Mouse (Mus musculus) spleen, adult 2 months (tissue): ENCODE results near the gene H2-DMa. TPM values are rescaled to one million over a fixed set of nuclear protein-coding genes. Genes with fewer than 3 reads are reported as not detected.
A peak's percentile ranks its signal among the peaks of the same experiment; 100 is the strongest.

Experiments used
- DNase-seq, 2 experiments: peaks; one replicate each; pipeline versions ENCODE4 v3.0.0 to v3.0.0-alpha.2; 2012 to 2021; ENCODE audit warnings: low spot score in 2 of 2, low read depth in 1 of 2
- H3K27ac ChIP-seq: fragments of 200-500 bp; 2 replicates; pipeline ENCODE4 v1.5.1; 2012; ENCODE audit warnings: low read length, inconsistent platforms; ENCODE audit not compliant: insufficient read depth
- H3K27me3 ChIP-seq: fragments of 200-500 bp; 2 replicates; pipeline ENCODE4 v1.6.1; 2012; ENCODE audit warnings: mild to moderate bottlenecking, moderate library complexity, low read length, inconsistent platforms; ENCODE audit not compliant: control insufficient read depth, insufficient read depth
- H3K36me3 ChIP-seq: fragments of 200-500 bp; 2 replicates; pipeline ENCODE4 v1.6.1; 2012; ENCODE audit warnings: mild to moderate bottlenecking, low read length, inconsistent platforms; ENCODE audit not compliant: control insufficient read depth, insufficient read depth
- H3K4me1 ChIP-seq: fragments of 200-500 bp; 2 replicates; pipeline ENCODE4 v1.6.1; 2011; ENCODE audit warnings: inconsistent platforms; ENCODE audit not compliant: control insufficient read depth, insufficient read depth, insufficient read length
- H3K4me3 ChIP-seq: fragments of 200-500 bp; 2 replicates; pipeline ENCODE4 v1.5.1; 2011; ENCODE audit warnings: mild to moderate bottlenecking, inconsistent platforms; ENCODE audit not compliant: insufficient read depth, insufficient read length; ENCODE audit errors: extremely low read depth
- CTCF ChIP-seq: fragments of 200-500 bp; IDR thresholded peaks from 2 replicates; pipeline ENCODE4 v1.5.1; 2011; ENCODE audit warnings: mild to moderate bottlenecking, inconsistent platforms; ENCODE audit not compliant: insufficient read depth, insufficient read length, insufficient replicate concordance; ENCODE audit errors: extremely low read depth
- POLR2A ChIP-seq: fragments of 200-500 bp; IDR thresholded peaks from 2 replicates; pipeline ENCODE4 v1.6.1; 2011; ENCODE audit warnings: low read depth, low read length, inconsistent platforms
- WGBS: fragments of 180-500 bp; shearing (Covaris S2); methylation state at CpG from one replicate; pipeline ENCODE4 v1.1.7; 2018; 5-methylcytosine and 5-hydroxymethylcytosine counted together
- polyA plus RNA-seq: library from polyadenylated mRNA; depleted of rRNA; stranded (reverse); fragments of >200 nt; gene quantifications from 2 replicates; pipeline ENCODE4 v1.2.3, GENCODE M21; 2012

The H2-DMa gene
- polyA plus RNA-seq, 1 experiment: 302 TPM

GRCm38 (mm10) chr17:34101185-34101584 is 18.2 kb upstream of the H2-DMa start:
- Histone ChIP-seq H3K4me3 (no peak overlapping the region; the same call in 1 of the 2 replicates), H3K4me1 (peaks cover 16% of the 10 kb centered on the region; the same call in 1 of the 2 replicates), H3K27ac (peak overlapping the region; percentile 97), H3K36me3 (no peaks in the 10 kb centered on the region), H3K27me3 (no peaks in the 10 kb centered on the region)
- TF ChIP-seq POLR2A (no peak), CTCF (no peak)
- no peak for DNase-seq
- WGBS: 21% methylated on average over 5 of the region's 5 CpGs

- under 1% methylated on average over 12 of the region's 12 CpGs for WGBS
- no peaks in the 10 kb centered on the region for H3K27me3 ChIP-seq
- peak; percentile 91 to 93 for DNase-seq
- TF ChIP-seq CTCF: peak; percentile 68; the same call in 1 of the 2 replicates
- TF ChIP-seq POLR2A: peak; percentile 71; the same call in 1 of the 2 replicates
- peak overlapping the region; percentile 65 for H3K4me3 ChIP-seq
- no peaks in the 10 kb centered on the region for H3K36me3 ChIP-seq
- peaks cover 16% of the 10 kb centered on the region; the same call in 1 of the 2 replicates for H3K4me1 ChIP-seq
- H3K27ac ChIP-seq: peak overlapping the region; percentile 97
Observed at GRCm38 (mm10) chr17:34101604-34102032, 17.7 kb upstream of the H2-DMa start.

GRCm38 (mm10) chr17:34102831-34103230 is 16.5 kb upstream of the H2-DMa start:
- Histone ChIP-seq H3K27ac (peak overlapping the region; percentile 97), H3K4me1 (peaks cover 16% of the 10 kb centered on the region; the same call in 1 of the 2 replicates)

GRCm38 (mm10) chr17:34104804-34105203 is 14.5 kb upstream of the H2-DMa start:
- no peak overlapping the region for H3K27ac ChIP-seq
- TF ChIP-seq CTCF (no peak), POLR2A (no peak)
- no peak overlapping the region for H3K4me3 ChIP-seq
- H3K27me3 ChIP-seq: no peaks in the 10 kb centered on the region
- no peaks in the 10 kb centered on the region for H3K36me3 ChIP-seq
- no peak for DNase-seq
- 68% methylated on average over 9 of the region's 9 CpGs for WGBS
- H3K4me1 ChIP-seq: peaks cover 16% of the 10 kb centered on the region; the same call in 1 of the 2 replicates

More at GRCm38 (mm10) chr17:34102831-34103230, 16.5 kb upstream of the H2-DMa start:
- WGBS: 1% methylated on average over 6 of the region's 6 CpGs
- Histone ChIP-seq H3K4me3 (peak overlapping the region; percentile 52), H3K36me3 (no peaks in the 10 kb centered on the region), H3K27me3 (no peaks in the 10 kb centered on the region)
- DNase-seq: no peak
- TF ChIP-seq CTCF (no peak), POLR2A (no peak)

- no peak for TF ChIP-seq POLR2A
- TF ChIP-seq CTCF: no peak
- Histone ChIP-seq H3K4me1 (peaks cover 12% of the 10 kb centered on the region; the same call in 1 of the 2 replicates), H3K27ac (no peak overlapping the region), H3K27me3 (no peaks in the 10 kb centered on the region), H3K36me3 (peaks cover 8% of the 10 kb centered on the region), H3K4me3 (no peak overlapping the region)
- no peak for DNase-seq
- WGBS: 91% methylated on average over 7 of the region's 7 CpGs
Observed at GRCm38 (mm10) chr17:34106555-34106954, 12.8 kb upstream of the H2-DMa start.

- H3K27ac ChIP-seq: no peak overlapping the region
- DNase-seq: no peak
- H3K27me3 ChIP-seq: no peaks in the 10 kb centered on the region
- H3K4me3 ChIP-seq: no peak overlapping the region
- no peak for TF ChIP-seq CTCF
- TF ChIP-seq POLR2A: no peak
- H3K36me3 ChIP-seq: peaks cover 15% of the 10 kb centered on the region
- WGBS: 72% methylated on average over 7 of the region's 7 CpGs
- H3K4me1 ChIP-seq: peaks cover 9% of the 10 kb centered on the region; the same call in 1 of the 2 replicates
Observed at GRCm38 (mm10) chr17:34107109-34107867, 12.1 kb upstream of the H2-DMa start.

GRCm38 (mm10) chr17:34108460-34108859 is 10.9 kb upstream of the H2-DMa start:
- peaks cover 27% of the 10 kb centered on the region for H3K36me3 ChIP-seq
- WGBS: 93% methylated on average over 6 of the region's 6 CpGs

More at GRCm38 (mm10) chr17:34108460-34108859, 10.9 kb upstream of the H2-DMa start:
- peaks cover 6% of the 10 kb centered on the region; the same call in 1 of the 2 replicates for H3K4me1 ChIP-seq
- TF ChIP-seq CTCF (no peak), POLR2A (no peak)
- no peak overlapping the region for H3K27ac ChIP-seq
- DNase-seq: no peak
- no peak overlapping the region for H3K4me3 ChIP-seq
- H3K27me3 ChIP-seq: no peaks in the 10 kb centered on the region
